Mouse (Mus musculus): Measurements from ENCODE around the gene Tppp3. TPM values are rescaled to one million over a fixed set of nuclear protein-coding genes. Genes with fewer than 3 reads are reported as not detected.

The Tppp3 gene
- polyA plus RNA-seq, 1 experiment = 19.3 TPM

DNA sequence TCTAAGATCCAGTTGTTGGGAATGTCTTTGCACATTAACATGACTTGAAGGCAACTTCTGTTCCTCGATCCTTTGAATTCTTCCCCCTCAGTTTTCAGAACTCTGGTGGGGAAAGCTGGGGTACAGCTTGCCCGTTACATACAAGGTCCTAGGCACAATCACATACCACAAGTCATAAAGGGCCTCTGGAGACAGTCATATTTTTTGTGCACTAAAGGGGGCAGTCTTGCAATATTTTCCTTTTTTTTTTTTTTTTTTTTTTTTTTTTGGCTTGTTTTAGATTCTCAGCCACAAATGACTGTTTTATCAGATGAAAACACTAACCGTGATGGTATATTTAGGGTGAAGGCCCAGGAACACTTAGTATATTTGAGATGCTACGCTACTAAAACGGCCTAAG is 18.0 kb downstream of the Tppp3 start:
- no peaks in the 10 kb centered on the region for H3K27me3 ChIP-seq (replicated peaks; ENCODE audit: control insufficient read depth, insufficient read depth, low read length)
- H3K4me1 ChIP-seq (ENCODE audit: control insufficient read depth, insufficient read depth, low read length) = no peaks in the 10 kb centered on the region
- no peak overlapping the region for H3K27ac ChIP-seq (ENCODE audit: insufficient read depth, low read depth, low read length)
- 53% methylated on average over 5 of the region's 5 CpGs for WGBS
- TF ChIP-seq CTCF (conservative IDR thresholded peaks at IDR 0.05; ENCODE audit: insufficient read depth, insufficient read length, low read depth, low read length) (no peak), POLR2A (IDR thresholded peaks at IDR 0.05; ENCODE audit: low read depth, low read length) (no peak)
- no peak overlapping the region for H3K4me3 ChIP-seq (ENCODE audit: insufficient read depth, low read depth, low read length)
- H3K36me3 ChIP-seq (ENCODE audit: control insufficient read depth, insufficient read depth, low read length) = no peaks in the 10 kb centered on the region
- DNase-seq = no peak

DNA sequence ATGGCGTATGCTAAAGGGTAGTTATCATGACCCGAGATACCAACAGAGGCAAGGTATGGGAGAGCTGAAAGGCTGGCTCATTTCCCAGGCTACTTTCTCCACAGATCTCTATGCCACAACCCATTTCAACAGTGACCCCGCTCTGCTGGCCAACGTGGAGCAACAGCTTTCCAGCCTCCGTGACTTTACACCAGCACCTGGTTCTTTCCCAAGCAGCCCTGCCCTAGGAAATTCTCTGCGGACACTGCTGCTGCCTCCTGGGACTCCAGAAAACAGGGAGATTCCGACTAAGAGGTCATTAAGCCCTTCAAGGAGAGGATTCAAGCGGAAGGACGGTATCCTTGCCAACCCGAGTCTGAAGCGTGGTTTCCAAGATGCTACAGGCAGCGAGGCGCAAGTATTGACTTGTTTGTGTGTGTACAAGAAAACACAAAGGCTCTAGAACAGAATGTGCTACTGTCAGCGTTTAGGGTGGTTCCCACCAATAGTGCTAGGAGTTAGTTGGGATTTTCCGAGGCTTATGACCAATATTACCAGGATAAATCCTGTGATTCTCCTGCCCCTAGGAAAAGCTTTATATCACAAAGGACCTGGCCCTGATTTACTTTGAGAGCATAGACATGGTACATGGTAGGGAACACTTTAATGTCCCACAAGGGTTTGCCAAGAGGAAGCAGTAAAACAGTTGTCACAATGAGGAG is 19.3 kb downstream of the Tppp3 start:
- TF ChIP-seq POLR2A (IDR thresholded peaks at IDR 0.05; ENCODE audit: low read depth, low read length) = no peak
- TF ChIP-seq CTCF (conservative IDR thresholded peaks at IDR 0.05; ENCODE audit: insufficient read depth, insufficient read length, low read depth, low read length) = no peak
- H3K27ac ChIP-seq (ENCODE audit: insufficient read depth, low read depth, low read length) = no peak overlapping the region
- WGBS = 66% methylated on average over 15 of the region's 15 CpGs
- H3K4me3 ChIP-seq (ENCODE audit: insufficient read depth, low read depth, low read length) = no peak overlapping the region
- H3K4me1 ChIP-seq (ENCODE audit: control insufficient read depth, insufficient read depth, low read length) = no peaks in the 10 kb centered on the region
- H3K27me3 ChIP-seq (replicated peaks; ENCODE audit: control insufficient read depth, insufficient read depth, low read length) = no peaks in the 10 kb centered on the region
- DNase-seq = no peak
- no peaks in the 10 kb centered on the region for H3K36me3 ChIP-seq (ENCODE audit: control insufficient read depth, insufficient read depth, low read length)

DNA sequence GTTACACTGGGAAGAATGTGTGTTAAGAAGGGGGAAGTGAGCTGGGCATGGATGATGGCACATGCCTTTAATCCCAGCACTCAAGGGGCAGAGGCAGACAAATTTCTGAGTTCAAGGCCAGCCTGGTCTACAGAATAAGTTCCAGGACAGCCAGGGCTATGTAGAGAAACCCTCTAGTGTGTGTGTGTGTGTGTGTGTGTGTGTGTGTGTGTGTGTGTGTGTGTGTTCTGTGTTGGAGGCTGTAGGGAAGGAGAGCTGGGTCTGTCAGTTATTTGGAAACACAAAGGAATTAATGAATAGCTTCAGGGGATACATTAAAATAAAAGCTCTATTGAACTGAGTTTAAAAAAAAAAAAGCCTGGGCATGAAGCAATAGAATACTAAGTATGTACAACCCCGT is 20.3 kb downstream of the Tppp3 start:
- DNase-seq = no peak
- WGBS = 79% methylated on average over 1 of the region's 1 CpGs
- TF ChIP-seq POLR2A (IDR thresholded peaks at IDR 0.05; ENCODE audit: low read depth, low read length) (no peak), CTCF (conservative IDR thresholded peaks at IDR 0.05; ENCODE audit: insufficient read depth, insufficient read length, low read depth, low read length) (no peak)
- no peak overlapping the region for H3K27ac ChIP-seq (ENCODE audit: insufficient read depth, low read depth, low read length)
- no peaks in the 10 kb centered on the region for H3K27me3 ChIP-seq (replicated peaks; ENCODE audit: control insufficient read depth, insufficient read depth, low read length)
- H3K4me3 ChIP-seq (ENCODE audit: insufficient read depth, low read depth, low read length) = no peak overlapping the region
- H3K4me1 ChIP-seq (ENCODE audit: control insufficient read depth, insufficient read depth, low read length) = no peaks in the 10 kb centered on the region
- H3K36me3 ChIP-seq (ENCODE audit: control insufficient read depth, insufficient read depth, low read length) = no peaks in the 10 kb centered on the region

DNA sequence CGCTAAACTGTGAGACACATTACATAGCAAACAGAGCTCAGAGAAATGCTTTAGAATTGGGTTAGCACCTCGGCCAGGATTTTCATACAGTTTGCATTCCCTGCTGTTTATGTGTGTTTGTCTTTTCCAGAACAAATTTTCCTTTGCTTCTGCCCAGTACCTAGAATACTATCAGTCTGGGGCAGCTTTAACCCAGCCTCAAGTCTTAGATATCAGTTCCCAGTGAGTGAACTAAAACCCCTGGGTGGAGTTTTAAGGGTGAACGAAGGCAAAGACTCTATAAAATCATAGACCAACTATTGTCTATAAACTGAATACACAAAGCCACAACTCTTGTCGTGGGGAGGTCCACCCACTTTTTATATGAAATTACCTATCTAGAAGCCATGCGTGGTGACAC is 22.7 kb downstream of the Tppp3 start:
- no peaks in the 10 kb centered on the region for H3K4me1 ChIP-seq (ENCODE audit: control insufficient read depth, insufficient read depth, low read length)
- DNase-seq = no peak
- no peak overlapping the region for H3K4me3 ChIP-seq (ENCODE audit: insufficient read depth, low read depth, low read length)
- WGBS = 88% methylated on average over 5 of the region's 5 CpGs
- no peaks in the 10 kb centered on the region for H3K27me3 ChIP-seq (replicated peaks; ENCODE audit: control insufficient read depth, insufficient read depth, low read length)
- no peak overlapping the region for H3K27ac ChIP-seq (ENCODE audit: insufficient read depth, low read depth, low read length)
- TF ChIP-seq POLR2A (IDR thresholded peaks at IDR 0.05; ENCODE audit: low read depth, low read length) (no peak), CTCF (conservative IDR thresholded peaks at IDR 0.05; ENCODE audit: insufficient read depth, insufficient read length, low read depth, low read length) (no peak)
- no peaks in the 10 kb centered on the region for H3K36me3 ChIP-seq (ENCODE audit: control insufficient read depth, insufficient read depth, low read length)

DNA sequence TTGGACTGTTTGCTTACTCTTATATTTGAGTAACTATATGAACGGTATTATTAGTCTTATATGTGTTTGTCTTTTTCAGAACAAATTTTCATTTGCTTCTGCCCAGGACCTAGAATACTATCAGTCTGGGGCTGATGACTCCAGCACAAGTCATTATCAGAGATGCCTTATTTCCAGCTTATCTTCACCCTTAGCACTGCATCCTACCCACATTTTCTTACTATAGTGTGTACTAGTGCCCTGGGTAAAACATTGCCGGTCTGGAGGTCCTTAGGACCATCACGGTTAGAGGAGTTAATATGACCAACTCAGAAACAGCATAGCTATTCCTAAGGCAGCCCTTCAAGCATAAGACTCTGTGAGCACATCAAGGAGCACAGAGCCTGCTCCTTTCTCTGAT is 23.1 kb downstream of the Tppp3 start:
- H3K27me3 ChIP-seq (replicated peaks; ENCODE audit: control insufficient read depth, insufficient read depth, low read length) = no peaks in the 10 kb centered on the region
- no peaks in the 10 kb centered on the region for H3K36me3 ChIP-seq (ENCODE audit: control insufficient read depth, insufficient read depth, low read length)
- 95% methylated on average over 3 of the region's 3 CpGs for WGBS
- no peak for TF ChIP-seq CTCF (conservative IDR thresholded peaks at IDR 0.05; ENCODE audit: insufficient read depth, insufficient read length, low read depth, low read length)
- TF ChIP-seq POLR2A (IDR thresholded peaks at IDR 0.05; ENCODE audit: low read depth, low read length) = no peak
- no peak for DNase-seq
- H3K4me3 ChIP-seq (ENCODE audit: insufficient read depth, low read depth, low read length) = no peak overlapping the region
- no peaks in the 10 kb centered on the region for H3K4me1 ChIP-seq (ENCODE audit: control insufficient read depth, insufficient read depth, low read length)
- H3K27ac ChIP-seq (ENCODE audit: insufficient read depth, low read depth, low read length) = no peak overlapping the region

DNA sequence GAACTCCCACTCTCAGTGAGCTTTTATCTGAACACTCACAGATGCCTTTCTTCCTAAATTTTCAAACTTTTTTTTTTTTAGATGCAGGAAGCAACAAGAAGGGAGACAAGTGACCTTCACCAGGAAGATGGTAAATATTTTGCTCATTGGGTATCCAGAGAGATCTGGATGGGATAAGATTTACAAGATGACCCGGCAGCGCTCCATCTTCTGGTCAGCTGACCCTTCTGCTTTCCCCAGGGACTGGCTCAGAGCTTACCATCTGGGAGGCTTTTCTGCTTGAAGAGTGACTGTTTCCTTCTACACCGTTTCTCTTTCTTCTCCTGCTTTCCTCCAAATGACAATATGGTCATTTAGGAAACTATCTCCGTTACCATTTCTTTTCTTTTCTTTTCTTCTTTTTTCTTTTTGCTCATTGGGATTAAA is 25.2 kb downstream of the Tppp3 start:
- Histone ChIP-seq H3K4me3 (ENCODE audit: insufficient read depth, low read depth, low read length) (no peak overlapping the region), H3K27me3 (replicated peaks; ENCODE audit: control insufficient read depth, insufficient read depth, low read length) (no peaks in the 10 kb centered on the region; the same call in 1 of the 2 replicates), H3K36me3 (ENCODE audit: control insufficient read depth, insufficient read depth, low read length) (no peaks in the 10 kb centered on the region), H3K27ac (ENCODE audit: insufficient read depth, low read depth, low read length) (no peak overlapping the region), H3K4me1 (ENCODE audit: control insufficient read depth, insufficient read depth, low read length) (no peaks in the 10 kb centered on the region)
- 25% methylated on average over 4 of the region's 4 CpGs for WGBS
- TF ChIP-seq CTCF (conservative IDR thresholded peaks at IDR 0.05; ENCODE audit: insufficient read depth, insufficient read length, low read depth, low read length) (no peak), POLR2A (IDR thresholded peaks at IDR 0.05; ENCODE audit: low read depth, low read length) (no peak)
- DNase-seq = peak; percentile 21

DNA sequence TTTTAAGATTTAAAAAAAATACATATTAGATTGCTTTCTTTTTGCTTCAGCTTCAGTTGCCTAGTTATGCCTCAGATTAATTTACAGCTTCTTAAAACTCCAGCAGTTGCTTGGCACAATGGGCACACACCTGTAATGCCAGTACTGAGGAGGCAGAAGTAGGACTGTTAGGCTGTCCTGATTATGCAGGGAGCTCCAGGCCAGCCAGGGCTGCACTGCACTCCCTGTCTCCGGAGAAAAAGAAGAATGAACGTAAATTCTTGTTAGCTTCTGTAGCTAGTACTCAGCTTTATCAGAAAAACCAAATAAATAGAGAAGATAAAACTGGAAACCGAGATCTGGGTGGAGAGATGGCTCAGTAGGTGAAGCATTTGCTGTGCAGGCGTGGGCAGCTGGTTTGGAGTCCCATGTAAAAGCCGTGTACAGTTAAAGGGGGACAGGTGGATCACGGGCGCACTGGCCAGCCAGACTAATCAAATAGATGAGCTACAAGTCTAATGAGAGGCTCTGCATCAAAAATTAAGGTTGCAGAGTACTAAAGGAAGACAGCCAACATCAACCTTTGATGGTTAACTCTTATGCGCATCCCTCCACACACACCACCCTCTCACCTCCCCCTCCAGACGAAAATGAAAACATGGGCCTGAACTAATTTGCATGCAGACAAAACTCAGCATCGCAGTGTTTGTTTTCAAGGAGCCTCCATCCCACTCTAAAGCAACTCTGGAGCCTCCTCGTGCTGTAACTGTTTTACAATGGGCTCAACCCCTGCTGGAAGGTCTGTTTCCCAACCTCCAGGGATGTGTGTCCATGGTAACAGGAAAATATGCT is 25.8 kb downstream of the Tppp3 start:
- Histone ChIP-seq H3K36me3 (ENCODE audit: control insufficient read depth, insufficient read depth, low read length) (no peaks in the 10 kb centered on the region), H3K27ac (ENCODE audit: insufficient read depth, low read depth, low read length) (no peak overlapping the region), H3K27me3 (replicated peaks; ENCODE audit: control insufficient read depth, insufficient read depth, low read length) (no peaks in the 10 kb centered on the region; the same call in 1 of the 2 replicates), H3K4me1 (ENCODE audit: control insufficient read depth, insufficient read depth, low read length) (no peaks in the 10 kb centered on the region), H3K4me3 (ENCODE audit: insufficient read depth, low read depth, low read length) (no peak overlapping the region)
- 54% methylated on average over 11 of the region's 11 CpGs for WGBS
- TF ChIP-seq POLR2A (IDR thresholded peaks at IDR 0.05; ENCODE audit: low read depth, low read length) (no peak), CTCF (conservative IDR thresholded peaks at IDR 0.05; ENCODE audit: insufficient read depth, insufficient read length, low read depth, low read length) (no peak)
- no peak for DNase-seq

All from kidney, adult 2 months (tissue).